Mouse (Mus musculus): ENCODE measurements at regions not wholly inside any gene's neighbourhood (a gene's known extent, or its start where the extent isn't known, plus 50 kb on each side); places are given as distances from the start of the nearest gene placed in this dataset.

GRCm38 (mm10) chr16:26183530-26183929 lies 77.9 kb upstream of the P3h2 start:
- Histone ChIP-seq H3K4me3 (ENCODE audit: control insufficient read depth, insufficient read depth, low read length) (no peak overlapping the region), H3K4me1 (replicated peaks; ENCODE audit: control insufficient read depth, insufficient read depth, low read length) (no peaks in the 10 kb centered on the region), H3K27ac (ENCODE audit: control insufficient read depth, insufficient read depth, low read length) (no peak overlapping the region), H3K27me3 (ENCODE audit: control insufficient read depth, insufficient read depth, low read length) (no peaks in the 10 kb centered on the region), H3K36me3 (ENCODE audit: control insufficient read depth, insufficient read depth, low read length) (no peaks in the 10 kb centered on the region)
- TF ChIP-seq CTCF (IDR thresholded peaks at IDR 0.05; ENCODE audit: borderline replicate concordance, control insufficient read depth, extremely low read depth, insufficient read depth, low read length, poor library complexity) = no peak
- TF ChIP-seq POLR2A (IDR thresholded peaks at IDR 0.05; ENCODE audit: control insufficient read depth, extremely low read depth, insufficient read depth, low read length, poor library complexity) = no peak
- DNase-seq = no peak

GRCm38 (mm10) chr16:26181716-26182115 lies 76.1 kb upstream of the P3h2 start:
- Histone ChIP-seq H3K36me3 (ENCODE audit: control insufficient read depth, insufficient read depth, low read length) (no peaks in the 10 kb centered on the region), H3K4me3 (ENCODE audit: control insufficient read depth, insufficient read depth, low read length) (no peak overlapping the region), H3K27me3 (ENCODE audit: control insufficient read depth, insufficient read depth, low read length) (no peaks in the 10 kb centered on the region), H3K4me1 (replicated peaks; ENCODE audit: control insufficient read depth, insufficient read depth, low read length) (no peaks in the 10 kb centered on the region), H3K27ac (ENCODE audit: control insufficient read depth, insufficient read depth, low read length) (no peak overlapping the region)
- no peak for DNase-seq
- no peak for TF ChIP-seq POLR2A (IDR thresholded peaks at IDR 0.05; ENCODE audit: control insufficient read depth, extremely low read depth, insufficient read depth, low read length, poor library complexity)
- TF ChIP-seq CTCF (IDR thresholded peaks at IDR 0.05; ENCODE audit: borderline replicate concordance, control insufficient read depth, extremely low read depth, insufficient read depth, low read length, poor library complexity) = no peak
- WGBS = 92% methylated on average over 3 of the region's 3 CpGs

GRCm38 (mm10) chr16:26171441-26171840 lies 65.9 kb upstream of the P3h2 start:
- DNase-seq = no peak
- H3K27me3 ChIP-seq (ENCODE audit: control insufficient read depth, insufficient read depth, low read length) = no peaks in the 10 kb centered on the region
- 92% methylated on average over 3 of the region's 3 CpGs for WGBS
- no peak overlapping the region for H3K4me3 ChIP-seq (ENCODE audit: control insufficient read depth, insufficient read depth, low read length)
- TF ChIP-seq CTCF (IDR thresholded peaks at IDR 0.05; ENCODE audit: borderline replicate concordance, control insufficient read depth, extremely low read depth, insufficient read depth, low read length, poor library complexity) (no peak), POLR2A (IDR thresholded peaks at IDR 0.05; ENCODE audit: control insufficient read depth, extremely low read depth, insufficient read depth, low read length, poor library complexity) (no peak)
- no peaks in the 10 kb centered on the region for H3K36me3 ChIP-seq (ENCODE audit: control insufficient read depth, insufficient read depth, low read length)
- H3K4me1 ChIP-seq (replicated peaks; ENCODE audit: control insufficient read depth, insufficient read depth, low read length) = no peaks in the 10 kb centered on the region
- no peak overlapping the region for H3K27ac ChIP-seq (ENCODE audit: control insufficient read depth, insufficient read depth, low read length)

GRCm38 (mm10) chr16:26169382-26169781 lies 63.8 kb upstream of the P3h2 start:
- H3K36me3 ChIP-seq (ENCODE audit: control insufficient read depth, insufficient read depth, low read length) = no peaks in the 10 kb centered on the region
- WGBS = 96% methylated on average over 1 of the region's 1 CpGs
- no peaks in the 10 kb centered on the region for H3K27me3 ChIP-seq (ENCODE audit: control insufficient read depth, insufficient read depth, low read length)
- H3K4me3 ChIP-seq (ENCODE audit: control insufficient read depth, insufficient read depth, low read length) = no peak overlapping the region
- no peak for TF ChIP-seq CTCF (IDR thresholded peaks at IDR 0.05; ENCODE audit: borderline replicate concordance, control insufficient read depth, extremely low read depth, insufficient read depth, low read length, poor library complexity)
- TF ChIP-seq POLR2A (IDR thresholded peaks at IDR 0.05; ENCODE audit: control insufficient read depth, extremely low read depth, insufficient read depth, low read length, poor library complexity) = no peak
- DNase-seq = no peak
- H3K27ac ChIP-seq (ENCODE audit: control insufficient read depth, insufficient read depth, low read length) = no peak overlapping the region
- H3K4me1 ChIP-seq (replicated peaks; ENCODE audit: control insufficient read depth, insufficient read depth, low read length) = no peaks in the 10 kb centered on the region

GRCm38 (mm10) chr16:26168216-26168615 lies 62.6 kb upstream of the P3h2 start:
- Histone ChIP-seq H3K4me1 (replicated peaks; ENCODE audit: control insufficient read depth, insufficient read depth, low read length) (no peaks in the 10 kb centered on the region), H3K36me3 (ENCODE audit: control insufficient read depth, insufficient read depth, low read length) (no peaks in the 10 kb centered on the region), H3K27me3 (ENCODE audit: control insufficient read depth, insufficient read depth, low read length) (no peaks in the 10 kb centered on the region), H3K27ac (ENCODE audit: control insufficient read depth, insufficient read depth, low read length) (no peak overlapping the region), H3K4me3 (ENCODE audit: control insufficient read depth, insufficient read depth, low read length) (no peak overlapping the region)
- no peak for TF ChIP-seq CTCF (IDR thresholded peaks at IDR 0.05; ENCODE audit: borderline replicate concordance, control insufficient read depth, extremely low read depth, insufficient read depth, low read length, poor library complexity)
- TF ChIP-seq POLR2A (IDR thresholded peaks at IDR 0.05; ENCODE audit: control insufficient read depth, extremely low read depth, insufficient read depth, low read length, poor library complexity) = no peak
- 96% methylated on average over 2 of the region's 2 CpGs for WGBS
- DNase-seq = no peak

GRCm38 (mm10) chr16:26164066-26164465 lies 58.5 kb upstream of the P3h2 start:
- H3K4me3 ChIP-seq (ENCODE audit: control insufficient read depth, insufficient read depth, low read length) = no peak overlapping the region
- no peak for TF ChIP-seq CTCF (IDR thresholded peaks at IDR 0.05; ENCODE audit: borderline replicate concordance, control insufficient read depth, extremely low read depth, insufficient read depth, low read length, poor library complexity)
- TF ChIP-seq POLR2A (IDR thresholded peaks at IDR 0.05; ENCODE audit: control insufficient read depth, extremely low read depth, insufficient read depth, low read length, poor library complexity) = no peak
- H3K27me3 ChIP-seq (ENCODE audit: control insufficient read depth, insufficient read depth, low read length) = no peaks in the 10 kb centered on the region
- 87% methylated on average over 4 of the region's 4 CpGs for whole genome bisulfite sequencing
- no peak overlapping the region for H3K27ac ChIP-seq (ENCODE audit: control insufficient read depth, insufficient read depth, low read length)
- H3K36me3 ChIP-seq (ENCODE audit: control insufficient read depth, insufficient read depth, low read length) = no peaks in the 10 kb centered on the region
- no peak for DNase-seq
- no peaks in the 10 kb centered on the region for H3K4me1 ChIP-seq (replicated peaks; ENCODE audit: control insufficient read depth, insufficient read depth, low read length)

- H3K27me3 ChIP-seq (ENCODE audit: control insufficient read depth, insufficient read depth, low read length) = no peaks in the 10 kb centered on the region
- H3K36me3 ChIP-seq (ENCODE audit: control insufficient read depth, insufficient read depth, low read length) = no peaks in the 10 kb centered on the region
- no peak overlapping the region for H3K4me3 ChIP-seq (ENCODE audit: control insufficient read depth, insufficient read depth, low read length)
- TF ChIP-seq CTCF (IDR thresholded peaks at IDR 0.05; ENCODE audit: borderline replicate concordance, control insufficient read depth, extremely low read depth, insufficient read depth, low read length, poor library complexity) = no peak
- no peak for TF ChIP-seq POLR2A (IDR thresholded peaks at IDR 0.05; ENCODE audit: control insufficient read depth, extremely low read depth, insufficient read depth, low read length, poor library complexity)
- H3K4me1 ChIP-seq (replicated peaks; ENCODE audit: control insufficient read depth, insufficient read depth, low read length) = no peaks in the 10 kb centered on the region
- H3K27ac ChIP-seq (ENCODE audit: control insufficient read depth, insufficient read depth, low read length) = no peak overlapping the region
- no peak for DNase-seq
- WGBS = 87% methylated on average over 2 of the region's 2 CpGs
These were observed 57.8 kb upstream of the P3h2 start for GRCm38 (mm10) chr16:26163401-26163800.

All from thymus, adult 2 months (tissue).